Mouse (Mus musculus): ENCODE data around the gene Ppm1n. TPM values are rescaled to one million over a fixed set of nuclear protein-coding genes. Genes with fewer than 3 reads are reported as not detected.

Gene Ppm1n
- total RNA-seq, 2 experiments from 2014 or later = not detected

- ATAC-seq (replicated peaks; ENCODE audit: poor library complexity, severe bottlenecking) = peak; percentile 48
Observed at GRCm38 (mm10) chr7:19308454-19309277, 28.8 kb upstream of the Ppm1n start.

- ATAC-seq (replicated peaks; ENCODE audit: poor library complexity, severe bottlenecking) = peak; percentile 5
Observed at GRCm38 (mm10) chr7:19307739-19308453, 28.0 kb upstream of the Ppm1n start.

GRCm38 (mm10) chr7:19306819-19307738 lies 27.2 kb upstream of the Ppm1n start:
- ATAC-seq (replicated peaks; ENCODE audit: poor library complexity, severe bottlenecking) = no peak

- ATAC-seq (replicated peaks; ENCODE audit: poor library complexity, severe bottlenecking) = no peak
Observed at GRCm38 (mm10) chr7:19305796-19306765, 26.2 kb upstream of the Ppm1n start.

GRCm38 (mm10) chr7:19305413-19305735 lies 25.5 kb upstream of the Ppm1n start:
- ATAC-seq (replicated peaks; ENCODE audit: poor library complexity, severe bottlenecking) = no peak

- ATAC-seq (replicated peaks; ENCODE audit: poor library complexity, severe bottlenecking) = no peak
Observed at GRCm38 (mm10) chr7:19304501-19305412, 24.9 kb upstream of the Ppm1n start.

GRCm38 (mm10) chr7:19303770-19304169 lies 23.9 kb upstream of the Ppm1n start:
- peak; percentile 12; the same call in 1 of the 2 replicates for ATAC-seq (replicated peaks; ENCODE audit: poor library complexity, severe bottlenecking)

DNA sequence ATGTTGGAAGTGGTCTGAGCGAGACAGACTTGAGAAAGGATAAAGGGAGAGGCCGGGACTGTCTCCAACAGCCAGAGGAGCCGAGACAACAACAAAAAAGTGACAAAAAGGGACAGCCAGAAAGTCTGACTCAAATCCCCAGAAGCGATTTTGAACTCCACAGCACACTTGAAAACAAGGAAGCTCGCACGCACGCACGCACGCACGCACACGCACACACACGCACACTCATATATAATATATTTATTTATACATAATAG lies 23.1 kb upstream of the Ppm1n start:
- no peak for ATAC-seq (replicated peaks; ENCODE audit: poor library complexity, severe bottlenecking)

DNA sequence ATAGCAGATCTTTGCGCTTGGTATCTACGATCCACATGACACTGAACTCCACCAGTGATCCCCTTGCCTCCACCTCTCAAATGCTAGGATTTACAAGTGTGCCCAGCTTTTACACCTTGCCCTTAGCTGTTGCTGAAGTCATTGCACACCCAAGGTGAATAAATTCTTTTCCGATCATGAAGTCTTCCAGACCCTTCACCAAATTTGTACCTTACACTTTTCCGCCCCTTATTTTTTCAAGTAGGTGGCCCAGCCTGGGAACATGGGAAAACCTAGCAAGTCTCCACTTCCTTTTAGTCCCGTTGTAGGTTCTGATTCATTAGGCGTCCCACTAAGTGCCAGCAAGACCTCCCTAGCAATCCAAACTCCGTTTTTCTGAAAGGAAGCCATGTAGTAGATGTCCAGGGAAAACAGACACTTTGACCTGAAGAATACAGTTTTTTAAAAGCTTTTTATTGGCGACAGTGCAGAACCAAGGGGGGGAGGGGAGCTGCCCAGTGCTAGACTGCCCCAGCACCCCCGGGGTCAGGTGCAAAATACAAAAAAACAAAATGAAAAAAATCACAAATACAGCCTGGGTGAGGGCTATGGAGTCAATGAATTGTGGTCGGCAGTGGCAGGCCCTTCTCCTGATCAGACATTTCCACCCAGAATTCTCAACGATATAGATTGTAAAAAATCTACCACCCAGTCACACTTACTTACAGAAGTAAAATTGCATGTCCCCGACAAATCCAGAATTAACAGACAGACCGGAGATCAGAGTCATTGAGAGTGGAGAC lies 22.6 kb upstream of the Ppm1n start:
- ATAC-seq (replicated peaks; ENCODE audit: poor library complexity, severe bottlenecking) = no peak

- ATAC-seq (replicated peaks; ENCODE audit: poor library complexity, severe bottlenecking) = no peak
Observed at GRCm38 (mm10) chr7:19301461-19302263, 21.8 kb upstream of the Ppm1n start.

GRCm38 (mm10) chr7:19300501-19301421 lies 20.9 kb upstream of the Ppm1n start:
- ATAC-seq (replicated peaks; ENCODE audit: poor library complexity, severe bottlenecking) = peak; percentile 39

GRCm38 (mm10) chr7:19299194-19299593 lies 19.3 kb upstream of the Ppm1n start:
- ATAC-seq (replicated peaks; ENCODE audit: poor library complexity, severe bottlenecking) = 0 out of 2 replicates have a peak, but pooled peaks have one; percentile 10

DNA sequence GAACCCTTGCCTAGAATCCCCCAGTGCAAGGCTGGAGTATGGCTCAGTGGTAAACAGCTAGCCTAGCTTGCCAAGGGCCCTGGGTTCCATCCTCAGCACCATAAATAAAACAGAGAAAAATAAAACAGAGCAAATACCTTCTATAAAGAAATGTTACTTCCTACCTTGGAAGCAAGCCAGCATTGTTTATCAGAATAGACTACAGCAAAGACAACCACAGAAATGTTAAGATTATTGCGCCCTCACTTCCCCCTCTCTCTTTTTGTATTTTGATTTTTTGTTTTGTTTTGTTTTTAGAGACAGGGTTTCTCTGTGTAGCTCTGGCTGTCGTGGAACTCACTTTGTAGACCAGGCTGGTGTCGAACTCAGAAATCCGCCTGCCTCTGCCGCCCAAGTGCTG lies 17.9 kb upstream of the Ppm1n start:
- ATAC-seq (replicated peaks; ENCODE audit: poor library complexity, severe bottlenecking) = no peak

GRCm38 (mm10) chr7:19297034-19297433 lies 17.2 kb upstream of the Ppm1n start:
- no peak for ATAC-seq (replicated peaks; ENCODE audit: poor library complexity, severe bottlenecking)

DNA sequence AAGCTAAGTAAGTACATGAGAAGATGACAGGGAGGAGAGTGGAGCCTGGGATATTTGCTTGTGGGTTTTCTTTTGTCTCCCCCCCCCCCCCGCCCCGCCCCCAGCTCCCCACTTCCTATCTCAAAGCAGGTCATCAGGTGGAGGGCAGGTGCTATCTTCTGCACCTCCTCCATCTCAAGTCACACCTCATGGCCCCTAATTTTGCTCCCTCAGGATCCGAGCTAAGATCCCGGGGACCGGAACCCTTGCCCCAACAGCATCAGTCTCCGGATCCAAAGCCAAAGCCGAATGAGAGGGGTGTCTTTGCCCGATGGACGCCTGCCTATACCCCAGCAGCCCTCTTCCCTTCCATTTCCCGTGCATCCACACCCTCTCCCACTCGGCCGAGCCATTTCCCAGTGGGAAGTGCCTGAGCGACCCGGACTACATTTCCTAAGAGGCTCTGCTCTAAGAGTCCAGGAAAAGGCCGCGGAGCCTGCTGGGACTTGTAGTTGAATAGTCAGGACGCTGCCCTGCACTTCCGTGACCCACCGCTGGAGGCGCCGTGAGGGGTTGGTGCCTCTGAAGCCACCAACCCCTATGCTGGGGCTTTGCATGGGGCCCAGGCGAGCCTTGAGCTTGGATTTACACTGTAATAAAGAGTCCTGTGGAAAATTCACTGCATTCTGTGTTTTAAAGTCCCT lies 15.8 kb upstream of the Ppm1n start:
- ATAC-seq (replicated peaks; ENCODE audit: poor library complexity, severe bottlenecking) = peak; percentile 84

Data from granulocyte monocyte progenitor cell, adult 5-6 weeks (primary cell).